Mouse (Mus musculus) intestine, postnatal 0 days (tissue): ENCODE results near the gene Cemip. TPM values are rescaled to one million over a fixed set of nuclear protein-coding genes. Genes with fewer than 3 reads are reported as not detected.

Experiments used
- ATAC-seq: fragments of 200-750 bp; cut with Nextera tagmentation; 2 replicates; pipeline ENCODE4 v1.8.0; 2017; ENCODE audit warnings: mild to moderate bottlenecking, moderate TSS enrichment, moderate library complexity
- H3K27ac ChIP-seq: fragments of 300-500 bp; sonication (generic); 2 replicates; pipeline ENCODE4 v1.5.1; 2014; ENCODE audit warnings: mild to moderate bottlenecking, low read depth, low read length, moderate library complexity
- H3K27me3 ChIP-seq: fragments of 300-500 bp; sonication (generic); replicated peaks from 2 replicates; pipeline ENCODE4 v1.6.1; 2014; ENCODE audit warnings: low read length, mixed read lengths; ENCODE audit not compliant: control insufficient read depth, insufficient read depth
- H3K36me3 ChIP-seq: fragments of 300-500 bp; sonication (generic); 2 replicates; pipeline ENCODE4 v1.6.1; 2014; ENCODE audit warnings: mild to moderate bottlenecking, moderate library complexity; ENCODE audit not compliant: control insufficient read depth, insufficient read depth
- H3K4me1 ChIP-seq: fragments of 300-500 bp; sonication (generic); replicated peaks from 2 replicates; pipeline ENCODE4 v1.6.1; 2014; ENCODE audit warnings: antibody characterized with exemption, low read length, mixed read lengths; ENCODE audit not compliant: control insufficient read depth, insufficient read depth
- H3K4me2 ChIP-seq: fragments of 300-500 bp; sonication (generic); replicated peaks from 2 replicates; pipeline ENCODE4 v1.6.1; 2014; ENCODE audit warnings: low read depth, mild to moderate bottlenecking, moderate library complexity
- H3K4me3 ChIP-seq: fragments of 300-500 bp; sonication (generic); 2 replicates; pipeline ENCODE4 v1.5.1; 2014; ENCODE audit warnings: low read depth, low read length
- H3K9ac ChIP-seq: fragments of 300-500 bp; sonication (generic); 2 replicates; pipeline ENCODE4 v1.6.1; 2014; ENCODE audit warnings: mild to moderate bottlenecking, low read depth, low read length
- H3K9me3 ChIP-seq: fragments of 300-500 bp; sonication (generic); 2 replicates; pipeline ENCODE4 v1.6.1; 2016; ENCODE audit warnings: mixed run types; ENCODE audit not compliant: control insufficient read depth
- CTCF ChIP-seq: sonication (generic); IDR thresholded peaks from 2 replicates; pipeline ENCODE4 v1.5.1; 2016; ENCODE audit warnings: low read depth, mild to moderate bottlenecking, control low read depth, antibody characterized with exemption, moderate library complexity
- WGBS: fragments of 180-500 bp; shearing (Covaris S2); extraction: QIAGEN DNeasy Blood & Tissue Kit; methylation state at CpG from one replicate; pipeline ENCODE4 v1.1.7; 2014; 5-methylcytosine and 5-hydroxymethylcytosine counted together
- polyA plus RNA-seq: library from polyadenylated mRNA; unstranded; fragments of >200 nt; fragmentation: Nextera tagmentation; extraction: Ambion mirVana; gene quantifications from 2 replicates; pipeline ENCODE4 v1.2.1, GENCODE M21; 2015

The Cemip gene
- polyA plus RNA-seq, 1 experiment from 2014 or later = 0.53 TPM

DNA sequence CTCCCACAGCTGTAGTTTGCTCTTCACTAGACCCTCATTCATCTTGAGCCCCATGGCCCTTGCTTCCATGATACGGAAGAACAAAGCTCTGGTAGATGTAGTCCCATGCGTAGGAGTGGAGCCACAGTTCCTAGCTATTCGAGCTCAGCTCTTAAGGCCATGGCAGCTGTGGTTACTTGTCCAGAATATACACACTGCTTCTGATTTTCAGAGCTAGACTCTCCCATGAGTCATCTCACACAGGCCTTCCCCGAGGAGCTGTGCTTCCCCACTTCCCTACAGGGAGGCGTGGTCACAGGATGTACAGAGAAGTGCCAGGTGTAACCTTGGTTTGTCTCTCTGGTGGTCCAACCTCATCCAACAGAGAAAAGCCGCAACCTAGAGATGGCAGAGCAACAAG lies 111.0 kb downstream of the Cemip start:
- no peak overlapping the region for H3K9ac ChIP-seq
- no peak overlapping the region for H3K4me3 ChIP-seq
- H3K36me3 ChIP-seq = no peaks in the 10 kb centered on the region
- H3K9me3 ChIP-seq = no peaks in the 10 kb centered on the region
- no peaks in the 10 kb centered on the region for H3K27me3 ChIP-seq
- ATAC-seq = no peak
- H3K4me1 ChIP-seq = no peaks in the 10 kb centered on the region
- no peak for TF ChIP-seq CTCF
- no peak overlapping the region for H3K27ac ChIP-seq
- WGBS = 81% methylated on average over 6 of the region's 6 CpGs
- no peak overlapping the region for H3K4me2 ChIP-seq

DNA sequence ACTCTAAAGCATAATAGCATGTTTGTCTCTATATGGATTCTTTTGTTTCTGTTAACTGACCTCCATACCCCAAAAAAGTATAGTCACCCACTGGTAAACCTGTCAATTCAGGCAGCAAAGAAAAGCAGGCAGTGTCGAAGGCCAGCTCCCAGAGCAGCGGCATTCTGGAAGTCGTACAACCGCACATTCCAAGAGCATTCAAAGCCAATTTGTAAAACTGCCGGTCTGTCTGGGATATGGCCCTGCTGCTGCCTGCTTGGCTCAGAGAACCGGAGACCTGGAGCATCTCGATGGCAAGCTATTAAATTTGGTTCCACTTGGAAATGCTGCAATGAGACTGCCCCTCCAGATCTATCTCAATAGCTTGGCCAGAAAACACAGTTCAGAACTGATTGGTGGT lies 113.8 kb downstream of the Cemip start:
- no peak for TF ChIP-seq CTCF
- H3K4me1 ChIP-seq = no peaks in the 10 kb centered on the region
- H3K36me3 ChIP-seq = no peaks in the 10 kb centered on the region
- no peak for ATAC-seq
- H3K27ac ChIP-seq = no peak overlapping the region
- no peak overlapping the region for H3K4me2 ChIP-seq
- no peaks in the 10 kb centered on the region for H3K9me3 ChIP-seq
- WGBS = 63% methylated on average over 7 of the region's 7 CpGs
- no peaks in the 10 kb centered on the region for H3K27me3 ChIP-seq
- no peak overlapping the region for H3K9ac ChIP-seq
- no peak overlapping the region for H3K4me3 ChIP-seq

DNA sequence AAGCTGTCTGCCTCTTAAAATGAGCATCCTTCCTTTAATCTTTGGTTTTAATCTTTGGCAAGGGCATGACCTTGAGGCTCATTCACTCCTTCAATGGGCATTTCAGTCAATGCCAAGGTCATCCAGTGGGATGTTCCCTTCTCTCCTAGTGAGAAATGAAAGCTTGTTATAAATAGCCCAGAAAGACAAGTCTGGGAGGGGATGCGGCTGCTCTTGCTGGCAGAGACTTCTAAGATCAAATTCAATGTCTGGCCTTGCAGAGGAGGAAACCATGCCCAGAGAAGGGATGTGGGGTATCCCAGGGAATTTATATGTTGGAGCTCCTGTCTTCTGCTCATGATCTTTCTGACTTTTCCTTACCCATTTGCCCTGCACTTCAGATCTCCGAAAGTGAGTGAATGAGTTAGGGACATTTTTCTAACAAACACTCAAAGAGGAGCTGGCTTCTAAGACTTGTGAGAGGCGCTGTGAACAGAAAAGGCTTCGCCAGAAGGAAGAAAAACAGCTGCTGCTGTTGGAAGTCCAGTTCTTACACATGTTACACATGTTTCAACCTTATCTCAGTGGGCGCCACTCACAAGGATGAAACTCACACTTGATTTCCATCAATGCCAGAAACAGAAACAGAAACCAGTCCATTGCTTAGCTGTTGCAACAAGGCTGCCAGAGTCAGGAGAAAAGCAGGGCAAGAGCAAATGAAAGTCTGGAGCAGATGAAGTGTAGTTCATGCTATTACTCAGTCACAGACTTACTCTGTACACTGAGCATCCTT lies 120.1 kb downstream of the Cemip start:
- no peak overlapping the region for H3K4me3 ChIP-seq
- H3K4me1 ChIP-seq = no peaks in the 10 kb centered on the region
- WGBS = 67% methylated on average over 5 of the region's 5 CpGs
- H3K9me3 ChIP-seq = no peaks in the 10 kb centered on the region
- TF ChIP-seq CTCF = no peak
- H3K36me3 ChIP-seq = no peaks in the 10 kb centered on the region
- no peak overlapping the region for H3K27ac ChIP-seq
- ATAC-seq = no peak
- no peak overlapping the region for H3K9ac ChIP-seq
- no peak overlapping the region for H3K4me2 ChIP-seq
- no peaks in the 10 kb centered on the region for H3K27me3 ChIP-seq

DNA sequence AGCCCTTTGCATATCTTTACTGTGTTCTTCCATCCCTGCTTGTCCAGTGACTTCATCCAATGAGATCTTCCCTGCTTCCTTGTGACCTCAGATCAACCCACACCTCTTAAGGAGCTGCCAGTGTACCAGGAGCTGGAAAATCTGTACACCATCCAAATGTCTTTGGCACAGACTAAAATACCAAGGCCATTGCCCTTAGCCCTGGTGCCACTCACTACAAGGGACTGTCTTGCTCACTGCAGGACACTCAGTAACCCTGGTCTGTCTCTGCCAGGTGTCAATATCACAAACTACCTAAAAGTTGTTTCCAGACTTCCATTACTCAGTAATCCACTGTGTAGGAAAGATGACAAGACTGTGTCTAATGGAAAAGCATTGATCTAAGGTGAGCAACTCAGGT lies 121.1 kb downstream of the Cemip start:
- H3K27me3 ChIP-seq = no peaks in the 10 kb centered on the region
- no peak overlapping the region for H3K27ac ChIP-seq
- no peak for ATAC-seq
- H3K36me3 ChIP-seq = no peaks in the 10 kb centered on the region
- H3K4me2 ChIP-seq = no peak overlapping the region
- H3K9me3 ChIP-seq = no peaks in the 10 kb centered on the region
- H3K9ac ChIP-seq = no peak overlapping the region
- H3K4me3 ChIP-seq = no peak overlapping the region
- TF ChIP-seq CTCF = no peak
- no peaks in the 10 kb centered on the region for H3K4me1 ChIP-seq

DNA sequence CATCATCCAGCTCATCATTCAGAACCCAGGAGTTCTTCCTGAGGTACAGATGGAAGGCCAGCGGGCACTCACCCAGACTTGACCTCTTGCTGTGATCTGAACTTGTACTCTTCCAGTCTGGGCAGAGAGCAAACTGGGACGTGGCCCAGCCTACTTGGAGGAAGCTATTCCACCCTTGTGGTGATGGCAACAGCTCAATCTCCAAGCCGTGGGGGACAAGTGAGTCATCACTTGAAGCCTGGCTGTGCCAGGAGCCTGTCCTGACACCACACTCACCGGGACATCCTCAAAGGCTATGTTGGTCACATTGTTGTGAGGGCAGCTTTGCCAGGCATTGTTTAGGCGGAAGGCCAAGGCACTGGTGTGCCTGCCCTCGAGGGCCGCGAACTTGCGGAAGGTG lies 133.8 kb downstream of the Cemip start:
- H3K9ac ChIP-seq = no peak overlapping the region
- no peak for TF ChIP-seq CTCF
- no peak overlapping the region for H3K27ac ChIP-seq
- ATAC-seq = no peak
- no peaks in the 10 kb centered on the region for H3K27me3 ChIP-seq
- H3K9me3 ChIP-seq = no peaks in the 10 kb centered on the region
- H3K4me2 ChIP-seq = no peak overlapping the region
- WGBS = 88% methylated on average over 9 of the region's 9 CpGs
- H3K36me3 ChIP-seq = no peaks in the 10 kb centered on the region
- no peak overlapping the region for H3K4me3 ChIP-seq
- H3K4me1 ChIP-seq = no peaks in the 10 kb centered on the region

DNA sequence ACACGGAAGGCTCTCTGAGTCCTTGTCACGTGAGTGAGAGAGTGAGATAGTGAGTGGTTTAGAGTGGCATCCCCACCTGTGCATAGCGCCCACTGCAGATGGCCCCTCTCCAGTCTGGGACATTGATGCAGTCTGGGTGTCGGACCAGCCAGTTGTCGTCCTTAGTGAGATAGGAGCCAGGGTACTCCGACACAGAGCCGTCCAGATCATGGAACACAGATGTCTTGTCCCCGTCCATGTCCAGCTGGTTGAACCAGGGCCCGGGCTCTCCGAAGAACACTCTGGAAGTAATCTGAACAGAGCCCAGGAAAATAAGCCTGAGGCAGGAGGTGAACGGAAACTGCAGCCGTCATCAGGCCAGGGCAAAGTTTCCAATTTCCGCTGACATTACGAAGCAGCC lies 135.0 kb downstream of the Cemip start:
- no peak overlapping the region for H3K4me2 ChIP-seq
- H3K27me3 ChIP-seq = no peaks in the 10 kb centered on the region
- 86% methylated on average over 14 of the region's 14 CpGs for WGBS
- no peak overlapping the region for H3K9ac ChIP-seq
- TF ChIP-seq CTCF = no peak
- ATAC-seq = no peak
- no peaks in the 10 kb centered on the region for H3K4me1 ChIP-seq
- no peaks in the 10 kb centered on the region for H3K36me3 ChIP-seq
- no peak overlapping the region for H3K4me3 ChIP-seq
- no peak overlapping the region for H3K27ac ChIP-seq
- H3K9me3 ChIP-seq = no peaks in the 10 kb centered on the region

DNA sequence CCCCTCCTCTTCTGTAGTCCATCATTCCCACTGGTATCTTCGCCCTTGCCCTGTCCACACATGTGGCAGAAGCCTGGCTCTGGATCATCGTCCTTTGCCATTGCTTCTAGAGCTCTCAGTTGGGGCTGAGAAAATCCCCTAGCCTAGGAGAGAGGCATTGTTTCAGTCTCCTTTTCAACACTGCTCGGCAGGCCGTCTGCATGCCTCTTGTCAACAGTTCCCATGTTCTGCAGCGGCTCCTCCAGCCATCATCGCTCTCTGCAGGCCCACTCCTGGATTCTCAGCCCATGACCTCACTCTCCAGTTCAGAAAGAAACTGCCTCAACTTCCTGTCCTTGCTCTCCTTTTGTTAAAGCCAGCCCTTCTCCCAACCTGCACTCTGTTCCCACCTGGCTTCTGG lies 136.6 kb downstream of the Cemip start:
- no peak overlapping the region for H3K4me2 ChIP-seq
- H3K4me1 ChIP-seq = no peaks in the 10 kb centered on the region
- no peak overlapping the region for H3K4me3 ChIP-seq
- 81% methylated on average over 6 of the region's 6 CpGs for WGBS
- H3K27me3 ChIP-seq = no peaks in the 10 kb centered on the region
- no peak for TF ChIP-seq CTCF
- H3K36me3 ChIP-seq = no peaks in the 10 kb centered on the region
- H3K9ac ChIP-seq = no peak overlapping the region
- H3K27ac ChIP-seq = no peak overlapping the region
- ATAC-seq = no peak
- no peaks in the 10 kb centered on the region for H3K9me3 ChIP-seq
